In the genomic region with DNA sequence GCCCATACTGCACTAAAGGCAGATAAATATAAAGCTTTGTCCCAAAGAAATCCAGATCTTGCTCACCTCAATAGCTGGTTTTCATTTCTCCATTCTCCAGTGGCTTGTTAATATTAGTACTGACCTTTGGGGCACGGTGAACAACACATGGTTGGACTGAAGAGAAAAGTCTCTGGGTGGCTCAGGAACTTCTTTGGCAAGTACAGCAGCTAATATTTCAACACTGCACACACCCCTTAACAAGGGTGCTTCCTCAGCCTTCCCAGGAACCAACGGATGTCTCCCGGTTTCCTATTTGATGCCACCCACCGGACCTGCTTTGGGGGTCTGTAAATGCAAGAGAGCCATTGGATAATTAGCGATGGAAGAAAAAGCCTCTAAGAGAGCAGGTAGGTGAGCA, we compare ENCODE assay signal across 8 mouse cellular contexts. TPM values are rescaled to one million over a fixed set of nuclear protein-coding genes. Genes with fewer than 3 reads are reported as not detected.
A peak's percentile ranks its signal among the peaks of the same experiment; 100 is the strongest.
DNase-seq lines count a peak whose midpoint lies in the region; ATAC-seq and TF ChIP-seq lines count a peak whose summit lies in the region.

Apex2 (minus strand) TSS at position 173 of the 400 bp plus-strand sequence.

- TF ChIP-seq EP300 in MEL (IDR thresholded peaks at IDR 0.05; ENCODE audit: low read depth in 1 of 2, low read length in 2 of 2) = no peak

- 69% methylated on average over 5 of the region's 5 CpGs for WGBS in heart, embryonic 14.5 days
- 80% methylated on average over 5 of the region's 5 CpGs for WGBS in forebrain, embryonic 11.5 days
- WGBS in olfactory bulb, adult 2 months = 80% methylated on average over 5 of the region's 5 CpGs

- intact Hi-C loops in heart, postnatal 36 days (cut with DNase I) = loop anchor here (10.0 kb wide), 2 partner anchors 755 to 1205 kb away; partner anchors contain the start of gene Fam120c
- intact Hi-C loops in left cerebral cortex, postnatal 25 days (cut with DNase I) = loop anchor here (5.0 kb wide), 1 partner anchor 68 kb away; the partner anchor contains the start of gene Tro

- no peak for ATAC-seq in heart, embryonic 14.5 days (ENCODE audit: insufficient number of reproducible peaks, insufficient read depth, low FRiP score, low read depth)
- no peak for ATAC-seq in forebrain, embryonic 11.5 days (replicated peaks; ENCODE audit: low FRiP score)
- no peak for ATAC-seq in monocyte, adult 5-6 weeks (replicated peaks; ENCODE audit: insufficient number of reproducible peaks, low FRiP score, low TSS enrichment, poor library complexity, severe bottlenecking)

- 0 out of 4 replicates have a peak within 1 kb of the TSS, but pooled peaks of 1 of the 2 experiments have one; percentile 80 for H3K27ac ChIP-seq in heart, embryonic 14.5 days (replicated peaks in 1 of 2; ENCODE audit: control insufficient read depth in 1 of 2, insufficient read depth in 1 of 2, low read depth in 2 of 2, low read length in 2 of 2)
- H3K27ac ChIP-seq in MEL (ENCODE audit: control insufficient read depth, low read depth, low read length) = peak within 1 kb of the TSS; percentile 98
- no peak within 1 kb of the TSS for H3K27ac ChIP-seq in forebrain, embryonic 11.5 days (ENCODE audit: low read depth, low read length)
- no peak within 1 kb of the TSS for H3K27ac ChIP-seq in olfactory bulb, adult 2 months (ENCODE audit: insufficient read depth, low read depth, low read length)

- H3K79me2 ChIP-seq in MEL (ENCODE audit: control insufficient read depth, insufficient read depth, low read length, poor library complexity) = peaks cover 12% of the 10 kb centered on the region; the same call in 1 of the 2 replicates

- no peak for TF ChIP-seq CTCF in MEL (IDR thresholded peaks at IDR 0.05 in 2 of 3, conservative IDR thresholded peaks at IDR 0.05 in 1 of 3; ENCODE audit: control insufficient read depth in 1 of 3, insufficient read depth in 1 of 3, low read depth in 2 of 3, low read length in 3 of 3, poor library complexity in 1 of 3, severe bottlenecking in 1 of 3)
- no peak for TF ChIP-seq CTCF in olfactory bulb, adult 2 months (IDR thresholded peaks at IDR 0.05; ENCODE audit: insufficient read depth, low read depth, low read length)

- no peak within 1 kb of the TSS for H3K9ac ChIP-seq in heart, embryonic 14.5 days (ENCODE audit: low read length)
- H3K9ac ChIP-seq in MEL (ENCODE audit: control insufficient read depth, low read depth, low read length, poor library complexity, severe bottlenecking) = peak within 1 kb of the TSS; percentile 90
- no peak within 1 kb of the TSS for H3K9ac ChIP-seq in forebrain, embryonic 11.5 days (ENCODE audit: low read length)

- peaks cover 0 to 3% of the 10 kb centered on the region in 2 experiments; a peak in 2 of 4 replicates for H3K4me1 ChIP-seq in heart, embryonic 14.5 days (ENCODE audit: control insufficient read depth in 2 of 2, insufficient read depth in 2 of 2, low read length in 2 of 2)
- H3K4me1 ChIP-seq in MEL (ENCODE audit: control insufficient read depth in 1 of 2, insufficient read depth in 2 of 2, low read length in 2 of 2) = peaks cover 0 to 9% of the 10 kb centered on the region in 2 experiments; a peak in 3 of 4 replicates
- H3K4me1 ChIP-seq in forebrain, embryonic 11.5 days (replicated peaks; ENCODE audit: control insufficient read depth, insufficient read depth, low read length) = no peaks in the 10 kb centered on the region
- H3K4me1 ChIP-seq in olfactory bulb, adult 2 months (ENCODE audit: control insufficient read depth, insufficient read depth, low read length) = 0 out of 2 replicates have a peak, but pooled peaks cover 3% of the 10 kb centered on the region

- peaks cover 8% of the 10 kb centered on the region for H3K36me3 ChIP-seq in heart, embryonic 14.5 days (ENCODE audit: control insufficient read depth, insufficient read depth, low read length)
- peaks cover 0 to 15% of the 10 kb centered on the region in 2 experiments; a peak in 2 of 4 replicates for H3K36me3 ChIP-seq in MEL (ENCODE audit: control insufficient read depth in 1 of 2, insufficient read depth in 2 of 2, low read length in 2 of 2)
- no peaks in the 10 kb centered on the region for H3K36me3 ChIP-seq in forebrain, embryonic 11.5 days (ENCODE audit: control insufficient read depth, insufficient read depth, low read length)

- TF ChIP-seq POLR2A in MEL (IDR thresholded peaks at IDR 0.05; ENCODE audit: control insufficient read depth in 1 of 2, insufficient read depth in 1 of 2, low read depth in 1 of 2, low read length in 2 of 2, poor library complexity in 1 of 2) = no peak
- TF ChIP-seq POLR2A in olfactory bulb, adult 2 months (IDR thresholded peaks at IDR 0.05; ENCODE audit: insufficient read depth, low read depth, low read length) = no peak

- no peak for DNase-seq in heart, postnatal 36 days
- no peak for DNase-seq in MEL (ENCODE audit: low read depth, low spot score)
- DNase-seq in forebrain, embryonic 11.5 days (ENCODE audit: low spot score) = no peak
- DNase-seq in left cerebral cortex, postnatal 25 days (ENCODE audit: low spot score in 2 of 2) = no peak
- no peak for DNase-seq in right cerebral cortex, adult 18-20 months

- H3K9me3 ChIP-seq in heart, embryonic 14.5 days (ENCODE audit: control insufficient read depth, low read length) = no peaks in the 10 kb centered on the region
- H3K9me3 ChIP-seq in MEL (replicated peaks; ENCODE audit: insufficient read depth, low read length) = no peaks in the 10 kb centered on the region
- no peaks in the 10 kb centered on the region for H3K9me3 ChIP-seq in forebrain, embryonic 11.5 days (ENCODE audit: control insufficient read depth, low read length)

- peak within 1 kb of the TSS; percentile 70 for H3K4me2 ChIP-seq in heart, embryonic 14.5 days (ENCODE audit: low read length)
- no peak within 1 kb of the TSS; the same call in 1 of the 2 replicates for H3K4me2 ChIP-seq in forebrain, embryonic 11.5 days (ENCODE audit: low read depth, low read length, severe bottlenecking)

- TF ChIP-seq RAD21 in MEL (IDR thresholded peaks at IDR 0.05; ENCODE audit: low read depth, low read length) = no peak

- no peaks in the 10 kb centered on the region for H3K27me3 ChIP-seq in heart, embryonic 14.5 days (ENCODE audit: control insufficient read depth, insufficient read depth, low read length)
- H3K27me3 ChIP-seq in MEL (ENCODE audit: control insufficient read depth in 1 of 2, insufficient read depth in 2 of 2, low read length in 2 of 2) = no peaks in the 10 kb centered on the region
- H3K27me3 ChIP-seq in forebrain, embryonic 11.5 days (ENCODE audit: control insufficient read depth, insufficient read depth, low read length) = no peaks in the 10 kb centered on the region

- H3K4me3 ChIP-seq in heart, embryonic 14.5 days (ENCODE audit: control insufficient read depth in 1 of 2, insufficient read depth in 1 of 2, low read depth in 1 of 2, low read length in 2 of 2) = peak within 1 kb of the TSS in 1 of 2 experiments; percentile 54; a peak in 2 of 4 replicates
- H3K4me3 ChIP-seq in MEL (ENCODE audit: control insufficient read depth in 1 of 2, insufficient read depth in 1 of 2, low read depth in 2 of 2, low read length in 2 of 2) = peak within 1 kb of the TSS; percentile 77 to 89
- H3K4me3 ChIP-seq in forebrain, embryonic 11.5 days (ENCODE audit: low read depth, low read length) = no peak within 1 kb of the TSS
- H3K4me3 ChIP-seq in olfactory bulb, adult 2 months (ENCODE audit: insufficient read depth, low read depth, low read length) = no peak within 1 kb of the TSS

TF ChIP-seq in MEL, 35 proteins besides CTCF, POLR2A, EP300 and RAD21:
- TF ChIP-seq ETS1 (IDR thresholded peaks at IDR 0.05; ENCODE audit: low read depth, low read length) (no peak), ZC3H11A (IDR thresholded peaks at IDR 0.05; ENCODE audit: low read depth, low read length) (no peak)
TF ChIP-seq in MEL: peak in this region for 0.

RNA-seq across cellular contexts. Expression of gene Apex2, which starts in this region (rescaled TPM):
- 11.7 and 12.3 TPM in 2 replicates for polyA plus RNA-seq in heart, embryonic 14.5 days (2014; fragmentation: Nextera tagmentation; extraction: Ambion mirVana)
- 10 to 100 TPM in 1 of 2 experiments, 1 to 10 TPM in 1; 8.0 to 10.6 TPM for total RNA-seq in heart, postnatal 36 days (2021)
- 11.5 and 11.9 TPM in 2 replicates for total RNA-seq in MEL (2012; rRNA removed)
- polyA plus RNA-seq in MEL (2012; ENCODE audit: insufficient read depth in 1 of 2, insufficient read length in 2 of 2, low read depth in 1 of 2, low replicate concordance in 2 of 2, missing spikeins in 1 of 2) = 10 to 100 TPM in 1 of 2 experiments, not detected in 1; 23.4 TPM
- polyA plus RNA-seq in forebrain, embryonic 11.5 days (2014; fragmentation: Nextera tagmentation; extraction: Ambion mirVana) = 25.0 and 28.2 TPM in 2 replicates
- 10 to 100 TPM; 13.9 to 15.7 TPM for total RNA-seq in left cerebral cortex, postnatal 25 days (2021)
- polyA plus RNA-seq in olfactory bulb, adult 2 months (2012; ENCODE audit: insufficient read depth, insufficient read length, low replicate concordance, missing spikeins) = not detected in 2 replicates
- 2.3 to 11.9 TPM (median 3.6 TPM) in 3 replicates for total RNA-seq in monocyte, adult 5-6 weeks (2017)

Comparison
In these comparisons a context has a peak if more than half of its experiments do, and no peak if none do; other contexts are left out.
1. H3K4me3 ChIP-seq: peak in MEL (2 of 2); none in forebrain, embryonic 11.5 days (single experiment) and olfactory bulb, adult 2 months (single experiment).